ENCODE assay signal across 10 mouse cellular contexts in the genomic region with DNA sequence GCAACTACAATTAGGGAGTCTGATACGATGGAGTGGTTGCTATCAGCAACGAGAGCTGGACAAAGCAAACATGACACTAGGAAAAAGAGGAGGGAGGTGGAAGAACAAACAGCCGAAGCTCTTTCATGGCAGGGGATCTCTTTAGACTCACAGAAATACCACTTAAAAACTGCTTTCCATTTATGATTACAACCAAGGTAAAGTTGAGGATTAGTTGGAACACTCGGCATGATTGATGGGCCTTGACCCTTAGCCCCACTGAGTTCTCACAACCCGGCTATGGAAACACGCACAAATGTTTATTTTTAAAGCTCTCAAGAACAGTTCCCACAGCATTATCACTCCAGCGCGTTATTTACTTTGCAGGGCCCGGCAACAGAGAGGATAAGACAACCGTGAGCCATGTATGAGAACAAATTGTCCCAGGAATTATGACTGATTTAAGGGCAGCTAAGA.
DNase-seq lines count a peak whose midpoint lies in the region; ATAC-seq and TF ChIP-seq lines count a peak whose summit lies in the region.
"Had no signal": no experiment of that assay in that cellular context is flagged by ENCODE, and none has a peak within 500 bp of the region (broad histone marks: within the 10 kb centered on the region; RNA-seq: fewer than 3 reads in every experiment).

No protein-coding gene starts in this region.

- H3K9ac ChIP-seq in liver, adult 2 months (ENCODE audit: low read depth, low read length), result no peak overlapping the region
- H3K9ac ChIP-seq in heart, adult 2 months (ENCODE audit: low read depth, low read length), result no peak overlapping the region; the same call in 1 of the 2 replicates
- H3K9ac ChIP-seq in intestine, postnatal 0 days (ENCODE audit: low read depth, low read length), result no peak overlapping the region
- H3K9ac ChIP-seq in neural tube, embryonic 11.5 days (ENCODE audit: low read length), result no peak overlapping the region
- H3K9ac ChIP-seq: embryonic facial prominence, embryonic 12.5 days had no signal

- no peaks in the 10 kb centered on the region for H3K36me3 ChIP-seq in liver, adult 2 months (ENCODE audit: control insufficient read depth, insufficient read depth, low read length)
- peaks cover 34% of the 10 kb centered on the region for H3K36me3 ChIP-seq in heart, adult 2 months (ENCODE audit: control insufficient read depth, insufficient read depth, low read length)
- no peaks in the 10 kb centered on the region for H3K36me3 ChIP-seq in intestine, postnatal 0 days (ENCODE audit: control insufficient read depth, insufficient read depth)
- H3K36me3 ChIP-seq in neural tube, embryonic 11.5 days (ENCODE audit: control insufficient read depth, insufficient read depth, low read length), result no peaks in the 10 kb centered on the region
- H3K36me3 ChIP-seq: embryonic facial prominence, embryonic 12.5 days had no signal

- no peak for ATAC-seq in intestine, postnatal 0 days
- no peak for ATAC-seq in neural tube, embryonic 11.5 days (ENCODE audit: insufficient read depth, low FRiP score, low TSS enrichment)

- peak overlapping the region; percentile 21; the same call in 1 of the 2 replicates for H3K4me2 ChIP-seq in intestine, postnatal 0 days (replicated peaks; ENCODE audit: low read depth)
- no peak overlapping the region for H3K4me2 ChIP-seq in neural tube, embryonic 11.5 days (ENCODE audit: low read depth)
- H3K4me2 ChIP-seq: embryonic facial prominence, embryonic 12.5 days had no signal

- peak; percentile 87 for DNase-seq in liver, adult 2 months (ENCODE audit: extremely low read depth, low read depth, low spot score)
- DNase-seq in liver, result no peak
- DNase-seq in heart, adult 2 months, result peak in 1 of 2 experiments; percentile 53
- DNase-seq in neural tube, embryonic 11.5 days (ENCODE audit: low spot score), result peak; percentile 41
- no peak for DNase-seq in frontal cortex, postnatal 36 days (ENCODE audit: low spot score in 2 of 2)
- DNase-seq in thymus, adult 18-20 months, result no peak
- DNase-seq in spleen, adult 12 weeks (ENCODE audit: low spot score), result no peak
- DNase-seq: gastrocnemius, postnatal 25 days had no signal

- TF ChIP-seq EP300 in heart, adult 2 months (IDR thresholded peaks at IDR 0.05; ENCODE audit: insufficient read depth, low read depth, low read length), result no peak

- no peak overlapping the region for H3K4me3 ChIP-seq in liver, adult 2 months (ENCODE audit: insufficient read depth, low read depth, low read length)
- no peak overlapping the region for H3K4me3 ChIP-seq in heart, adult 2 months
- no peak overlapping the region for H3K4me3 ChIP-seq in intestine, postnatal 0 days (ENCODE audit: low read depth, low read length)
- H3K4me3 ChIP-seq in neural tube, embryonic 11.5 days (ENCODE audit: low read depth, low read length), result no peak overlapping the region
- H3K4me3 ChIP-seq: embryonic facial prominence, embryonic 12.5 days had no signal

- H3K79me2 ChIP-seq in liver, adult 2 months (ENCODE audit: control insufficient read depth, insufficient read depth, low read length), result no peaks in the 10 kb centered on the region
- no peaks in the 10 kb centered on the region for H3K79me2 ChIP-seq in heart, adult 2 months (replicated peaks; ENCODE audit: control insufficient read depth, insufficient read depth, low read length)

- no peak for TF ChIP-seq CTCF in liver, adult 2 months (IDR thresholded peaks at IDR 0.05; ENCODE audit: low read depth, low read length)
- TF ChIP-seq CTCF in heart, adult 2 months (IDR thresholded peaks at IDR 0.05), result no peak
- no peak for TF ChIP-seq CTCF in intestine, postnatal 0 days (IDR thresholded peaks at IDR 0.05; ENCODE audit: low read depth)

- no peaks in the 10 kb centered on the region for H3K9me3 ChIP-seq in intestine, postnatal 0 days (ENCODE audit: control insufficient read depth)
- no peaks in the 10 kb centered on the region for H3K9me3 ChIP-seq in neural tube, embryonic 11.5 days (ENCODE audit: control insufficient read depth, low read length)
- H3K9me3 ChIP-seq: embryonic facial prominence, embryonic 12.5 days had no signal

- H3K27ac ChIP-seq in liver, adult 2 months (replicated peaks; ENCODE audit: insufficient read depth, low read depth, low read length), result peak overlapping the region; percentile 59; the same call in 1 of the 2 replicates
- peak overlapping the region; percentile 91 for H3K27ac ChIP-seq in heart, adult 2 months
- no peak overlapping the region for H3K27ac ChIP-seq in intestine, postnatal 0 days (ENCODE audit: low read depth, low read length)
- no peak overlapping the region for H3K27ac ChIP-seq in neural tube, embryonic 11.5 days (ENCODE audit: low read depth, low read length)
- H3K27ac ChIP-seq: embryonic facial prominence, embryonic 12.5 days had no signal

- no peak for TF ChIP-seq POLR2A in liver, adult 2 months (IDR thresholded peaks at IDR 0.05; ENCODE audit: extremely low read depth, insufficient read depth, low read length)
- TF ChIP-seq POLR2A in heart, adult 2 months (IDR thresholded peaks at IDR 0.05; ENCODE audit: insufficient read depth, low read depth, low read length), result no peak

- no peaks in the 10 kb centered on the region for H3K27me3 ChIP-seq in liver, adult 2 months (ENCODE audit: control insufficient read depth, insufficient read depth, low read length)
- H3K27me3 ChIP-seq in heart, adult 2 months (ENCODE audit: control insufficient read depth, insufficient read depth, low read length), result no peaks in the 10 kb centered on the region
- no peaks in the 10 kb centered on the region for H3K27me3 ChIP-seq in intestine, postnatal 0 days (replicated peaks; ENCODE audit: control insufficient read depth, insufficient read depth, low read length)
- H3K27me3 ChIP-seq in neural tube, embryonic 11.5 days (ENCODE audit: control insufficient read depth, insufficient read depth, low read length), result no peaks in the 10 kb centered on the region
- H3K27me3 ChIP-seq: embryonic facial prominence, embryonic 12.5 days had no signal

- 12% methylated on average over 10 of the region's 10 CpGs for WGBS in liver, adult 2 months
- WGBS in heart, adult 2 months, result 10% methylated on average over 10 of the region's 10 CpGs
- 6% methylated on average over 10 of the region's 10 CpGs for WGBS in intestine, postnatal 0 days
- WGBS in neural tube, embryonic 11.5 days, result 45% methylated on average over 10 of the region's 10 CpGs

- intact Hi-C loops in heart, adult 2 months (cut with DNase I), result loop anchor here (5.0 kb wide), 1 partner anchor 35 kb away; no protein-coding TSS in a partner anchor

- peaks cover 9% of the 10 kb centered on the region; the same call in 1 of the 2 replicates for H3K4me1 ChIP-seq in liver, adult 2 months (ENCODE audit: control insufficient read depth, insufficient read depth, low read length)
- peaks cover 15% of the 10 kb centered on the region for H3K4me1 ChIP-seq in heart, adult 2 months (ENCODE audit: control insufficient read depth, insufficient read depth, low read length)
- H3K4me1 ChIP-seq in intestine, postnatal 0 days (replicated peaks; ENCODE audit: control insufficient read depth, insufficient read depth, low read length), result no peaks in the 10 kb centered on the region
- H3K4me1 ChIP-seq in neural tube, embryonic 11.5 days (ENCODE audit: control insufficient read depth, insufficient read depth, low read length), result no peaks in the 10 kb centered on the region

Comparison
In these comparisons a context has a peak if more than half of its experiments do, and no peak if none do; other contexts are left out.
1. DNase-seq: peak in liver, adult 2 months (single experiment) and neural tube, embryonic 11.5 days (single experiment); none in liver (single experiment), frontal cortex, postnatal 36 days (0 of 2), thymus, adult 18-20 months (0 of 2) and spleen, adult 12 weeks (single experiment).
2. H3K27ac ChIP-seq: peak in liver, adult 2 months (single experiment) and heart, adult 2 months (single experiment); none in intestine, postnatal 0 days (single experiment) and neural tube, embryonic 11.5 days (single experiment).